ENCODE assay signal across 27 mouse cellular contexts in genomic region chr2:18842527-18842926, GRCm38 (mm10).
"Had no signal": no experiment of that assay in that cellular context is flagged by ENCODE, and none has a peak within 500 bp of the region (broad histone marks: within the 10 kb centered on the region; RNA-seq: fewer than 3 reads in every experiment).

No protein-coding gene starts in this region.

- DNase-seq: gastrocnemius, postnatal 14 days; gastrocnemius, postnatal 36 days; heart, adult 11 months; heart, adult 2 months; heart, postnatal 14 days; heart, postnatal 36 days; kidney, adult 11 months; kidney, adult 2 months; kidney, adult 9 months; kidney, postnatal 14 days; kidney, postnatal 4 days; left cerebral cortex, postnatal 4 days had no signal

- H3K4me1 ChIP-seq: heart, embryonic 15.5 days; hindbrain, embryonic 13.5 days; hindbrain, embryonic 15.5 days; kidney, embryonic 15.5 days; limb, embryonic 13.5 days; limb, embryonic 15.5 days; liver, embryonic 12.5 days had no signal

- H3K36me3 ChIP-seq: hindbrain, embryonic 15.5 days had no signal

- H3K27me3 ChIP-seq: heart, embryonic 13.5 days; heart, embryonic 15.5 days; hindbrain, embryonic 13.5 days; hindbrain, embryonic 15.5 days; kidney, embryonic 15.5 days; limb, embryonic 13.5 days; limb, embryonic 15.5 days; liver, embryonic 12.5 days had no signal

- H3K4me3 ChIP-seq: heart, adult 2 months; heart, embryonic 13.5 days; heart, embryonic 15.5 days; hindbrain, embryonic 13.5 days; hindbrain, embryonic 15.5 days; kidney, embryonic 15.5 days; layer of hippocampus, adult 2 months; left cerebral cortex, adult 2 months; limb, embryonic 13.5 days; limb, embryonic 15.5 days; liver, embryonic 12.5 days had no signal

- ATAC-seq: hindbrain, postnatal 0 days; intestine, embryonic 16.5 days; liver, embryonic 12.5 days had no signal

- H3K9me3 ChIP-seq: heart, embryonic 13.5 days; heart, embryonic 15.5 days; hindbrain, embryonic 13.5 days; hindbrain, embryonic 15.5 days; kidney, embryonic 15.5 days; limb, embryonic 13.5 days; limb, embryonic 15.5 days; liver, embryonic 12.5 days had no signal

- H3K9ac ChIP-seq: heart, embryonic 13.5 days; heart, embryonic 15.5 days; hindbrain, embryonic 13.5 days; hindbrain, embryonic 15.5 days; kidney, embryonic 15.5 days; limb, embryonic 13.5 days; limb, embryonic 15.5 days; liver, embryonic 12.5 days; liver, embryonic 14.5 days had no signal

- H3K4me2 ChIP-seq: heart, embryonic 11.5 days; heart, embryonic 13.5 days; heart, embryonic 15.5 days; hindbrain, embryonic 13.5 days; hindbrain, embryonic 15.5 days; kidney, embryonic 15.5 days; limb, embryonic 13.5 days; limb, embryonic 15.5 days; liver, embryonic 12.5 days had no signal

- H3K27ac ChIP-seq: heart, adult 2 months; heart, embryonic 13.5 days; heart, embryonic 15.5 days; hindbrain, embryonic 13.5 days; hindbrain, embryonic 15.5 days; hindbrain, postnatal 0 days; kidney, embryonic 15.5 days; kidney, postnatal 0 days; layer of hippocampus, adult 2 months; left cerebral cortex, adult 2 months; limb, embryonic 13.5 days; limb, embryonic 15.5 days; liver, embryonic 12.5 days; liver, embryonic 14.5 days had no signal
